Mouse (Mus musculus) cerebellum, postnatal 36 days (tissue): Measurements from ENCODE around the gene Arf5.

Source experiments
- DNase-seq, 2 experiments: peaks; one replicate each; pipeline ENCODE4 v3.0.0; 2021 to 2022; ENCODE audit warnings: mixed read lengths in 2 of 2

Arf5 gene

GRCm38 (mm10) chr6:28428290-28428689, 4.9 kb downstream of the Arf5 start, which contains the start of gene Gcc1:
Gcc1 (minus strand) TSS chr6:28428390.
- DNase-seq, result no peak

GRCm38 (mm10) chr6:28429870-28430269, 6.5 kb downstream of the Arf5 start:
- peak; percentile 57 to 63 for DNase-seq

GRCm38 (mm10) chr6:28430795-28431537, 7.6 kb downstream of the Arf5 start:
- DNase-seq, result no peak

- DNase-seq, result no peak
Measured at GRCm38 (mm10) chr6:28431538-28431855, 8.1 kb downstream of the Arf5 start.

- no peak for DNase-seq
Measured at GRCm38 (mm10) chr6:28447937-28448336, 24.6 kb downstream of the Arf5 start.

GRCm38 (mm10) chr6:28449253-28449652, 25.9 kb downstream of the Arf5 start, which contains the start of gene Pax4:
Pax4 (minus strand) TSS chr6:28449353.
- DNase-seq, result no peak

GRCm38 (mm10) chr6:28450481-28450880, 27.1 kb downstream of the Arf5 start:
- DNase-seq, result no peak

- no peak for DNase-seq
Measured at GRCm38 (mm10) chr6:28450977-28451376, 27.6 kb downstream of the Arf5 start.

- DNase-seq, result no peak
Measured at GRCm38 (mm10) chr6:28459221-28459668, 35.9 kb downstream of the Arf5 start.

- DNase-seq, result peak; percentile 87
Measured at GRCm38 (mm10) chr6:28460534-28460933, 37.2 kb downstream of the Arf5 start.

- DNase-seq, result no peak
Measured at GRCm38 (mm10) chr6:28464630-28465029, 41.3 kb downstream of the Arf5 start.

GRCm38 (mm10) chr6:28470017-28470602, 46.8 kb downstream of the Arf5 start:
- no peak for DNase-seq

- no peak for DNase-seq
Measured at GRCm38 (mm10) chr6:28470621-28471020, 47.3 kb downstream of the Arf5 start.

GRCm38 (mm10) chr6:28471284-28472035, 48.1 kb downstream of the Arf5 start:
- no peak for DNase-seq

GRCm38 (mm10) chr6:28474211-28474610, 50.9 kb downstream of the Arf5 start:
- DNase-seq, result no peak

GRCm38 (mm10) chr6:28474839-28475238, 51.5 kb downstream of the Arf5 start, which contains the start of gene Snd1:
Snd1 (plus strand) TSS chr6:28475139.
- no peak for DNase-seq
